Mouse (Mus musculus): ENCODE results near the gene Rbfox3. TPM values are rescaled to one million over a fixed set of nuclear protein-coding genes. Genes with fewer than 3 reads are reported as not detected.

Gene Rbfox3
- total RNA-seq, 4 experiments from 2014 or later = 0.20 TPM; not detected in 3

DNA sequence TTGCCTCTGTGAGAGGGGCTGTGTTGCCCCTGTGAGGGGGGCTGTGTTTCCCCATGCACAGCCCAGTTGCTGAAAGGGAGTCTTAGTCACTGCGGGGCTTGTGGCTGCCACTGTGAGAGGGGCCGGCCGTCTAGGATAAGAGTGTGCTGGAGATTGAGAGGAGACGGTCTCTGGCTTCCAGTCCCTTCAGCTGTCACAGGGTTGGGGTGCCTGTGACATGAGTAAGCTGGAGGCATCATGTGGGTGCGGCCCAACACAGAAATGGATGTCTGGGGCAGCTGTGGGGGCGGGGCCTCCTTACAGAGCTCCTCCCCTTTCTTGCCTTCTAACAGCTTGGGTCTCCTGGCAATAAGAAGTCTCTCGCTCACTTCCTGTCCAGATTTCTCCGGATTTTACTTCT is 182.0 kb downstream of the Rbfox3 start:
- DNase-seq (ENCODE audit: low spot score in 2 of 2) = no peak

DNA sequence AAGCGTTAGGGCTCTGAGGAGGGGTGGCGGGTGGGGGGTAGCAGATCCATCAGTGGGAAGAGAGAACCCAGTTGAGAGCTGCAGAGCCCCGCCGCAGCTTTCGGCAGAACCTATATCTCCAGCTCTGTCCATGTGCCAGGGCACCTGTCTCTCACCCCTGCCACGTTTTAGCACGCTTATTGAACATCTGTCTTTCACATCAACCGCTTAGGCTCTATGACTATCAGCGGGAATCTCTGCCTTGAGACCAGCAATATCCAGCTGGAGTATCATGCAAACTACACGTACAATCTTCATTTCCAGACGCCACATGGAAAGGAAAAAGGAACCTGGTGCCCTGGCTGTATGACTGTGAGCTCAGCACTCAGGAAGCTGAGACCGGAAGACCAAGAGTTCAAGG is 182.6 kb downstream of the Rbfox3 start:
- DNase-seq (ENCODE audit: low spot score in 2 of 2) = no peak

GRCm38 (mm10) chr11:118728083-118728551 is 183.3 kb downstream of the Rbfox3 start:
- no peak for DNase-seq (ENCODE audit: low spot score in 2 of 2)

DNA sequence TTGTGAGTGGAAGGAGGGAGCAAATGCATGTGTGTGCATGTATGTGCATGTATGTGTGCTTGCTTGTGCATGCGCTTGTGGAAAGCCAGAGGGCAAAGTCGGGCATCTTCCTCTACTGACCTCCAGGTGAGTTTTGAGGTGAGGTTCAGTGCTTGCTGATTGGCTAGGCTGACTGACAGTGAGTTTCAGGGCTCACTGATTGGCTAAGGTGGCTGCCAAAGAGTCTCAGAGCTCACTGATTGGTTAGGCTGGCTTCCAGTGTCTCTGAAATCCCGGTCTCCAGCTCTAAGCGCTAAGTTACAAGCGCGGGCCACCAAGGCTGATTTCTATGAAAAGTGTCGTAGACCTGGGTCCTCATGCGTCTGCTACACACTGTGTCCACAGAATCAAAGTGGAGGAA is 185.0 kb downstream of the Rbfox3 start:
- no peak for DNase-seq (ENCODE audit: low spot score in 2 of 2)

- DNase-seq (ENCODE audit: low spot score in 2 of 2) = no peak
Observed at GRCm38 (mm10) chr11:118724423-118724822, 187.0 kb downstream of the Rbfox3 start.

DNA sequence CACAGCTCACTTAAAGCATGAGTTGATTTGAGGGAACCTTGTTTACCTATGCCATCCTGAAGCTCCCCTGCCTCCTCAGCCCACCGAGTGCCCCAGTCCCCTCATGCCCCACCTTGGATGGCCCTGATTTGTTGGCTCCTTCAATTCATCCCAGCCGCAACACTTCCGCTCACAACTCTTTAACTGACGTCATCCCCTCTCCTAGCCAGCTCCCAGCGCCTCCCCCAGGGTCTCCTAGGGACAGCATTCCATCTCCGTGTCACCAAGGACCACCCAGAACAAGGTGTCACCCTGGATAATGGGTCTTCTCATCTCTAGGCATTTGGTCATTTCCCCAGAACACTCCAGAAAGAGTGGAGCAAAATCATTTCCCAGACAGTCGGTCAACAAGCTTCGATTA is 188.2 kb downstream of the Rbfox3 start:
- no peak for DNase-seq (ENCODE audit: low spot score in 2 of 2)

- DNase-seq (ENCODE audit: low spot score in 2 of 2) = no peak
Observed at GRCm38 (mm10) chr11:118721898-118722297, 189.5 kb downstream of the Rbfox3 start.

- no peak for DNase-seq (ENCODE audit: low spot score in 2 of 2)
Observed at GRCm38 (mm10) chr11:118714601-118715524, 196.5 kb downstream of the Rbfox3 start.

GRCm38 (mm10) chr11:118712761-118713160 is 198.6 kb downstream of the Rbfox3 start:
- no peak for DNase-seq (ENCODE audit: low spot score in 2 of 2)

DNA sequence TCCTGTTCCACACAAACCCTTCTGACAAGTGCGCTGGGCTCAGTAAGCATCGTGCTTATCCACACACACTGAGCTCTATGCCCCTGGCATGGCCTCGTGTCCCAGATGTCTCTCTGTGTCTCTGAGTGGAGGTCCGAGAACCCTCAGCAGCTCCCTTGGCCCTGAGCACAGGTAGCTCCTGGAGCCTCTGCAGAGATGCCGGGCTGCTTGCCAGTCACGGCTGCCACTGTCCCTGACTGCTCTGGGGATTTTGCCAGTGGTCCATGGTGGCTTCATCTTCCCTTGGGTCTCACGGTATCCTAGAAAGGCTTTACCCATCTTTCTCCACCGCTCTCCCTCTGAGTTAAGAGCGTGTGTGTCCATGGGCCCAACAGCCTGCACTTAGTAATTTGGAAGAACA is 199.3 kb downstream of the Rbfox3 start:
- DNase-seq (ENCODE audit: low spot score in 2 of 2) = no peak

DNA sequence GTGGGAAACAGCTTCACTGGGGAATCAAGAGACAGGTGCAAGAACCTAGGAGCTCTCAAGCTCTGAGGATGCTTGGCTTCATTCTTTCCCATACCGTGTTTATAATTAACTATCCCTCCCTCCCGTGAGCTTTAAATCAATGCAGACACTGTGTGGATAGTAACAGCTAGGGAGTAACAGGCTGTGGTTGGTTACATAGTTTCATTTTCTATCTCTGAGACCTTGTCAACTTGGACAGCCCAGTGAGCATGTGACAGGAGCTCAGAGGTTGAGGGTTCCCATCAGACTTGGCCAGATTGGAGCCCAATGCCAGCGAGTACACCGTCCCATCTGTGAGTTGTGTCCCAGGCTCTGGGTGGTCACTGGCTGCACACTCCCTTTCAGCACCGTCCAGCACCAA is 201.4 kb downstream of the Rbfox3 start:
- DNase-seq (ENCODE audit: low spot score in 2 of 2) = no peak

DNA sequence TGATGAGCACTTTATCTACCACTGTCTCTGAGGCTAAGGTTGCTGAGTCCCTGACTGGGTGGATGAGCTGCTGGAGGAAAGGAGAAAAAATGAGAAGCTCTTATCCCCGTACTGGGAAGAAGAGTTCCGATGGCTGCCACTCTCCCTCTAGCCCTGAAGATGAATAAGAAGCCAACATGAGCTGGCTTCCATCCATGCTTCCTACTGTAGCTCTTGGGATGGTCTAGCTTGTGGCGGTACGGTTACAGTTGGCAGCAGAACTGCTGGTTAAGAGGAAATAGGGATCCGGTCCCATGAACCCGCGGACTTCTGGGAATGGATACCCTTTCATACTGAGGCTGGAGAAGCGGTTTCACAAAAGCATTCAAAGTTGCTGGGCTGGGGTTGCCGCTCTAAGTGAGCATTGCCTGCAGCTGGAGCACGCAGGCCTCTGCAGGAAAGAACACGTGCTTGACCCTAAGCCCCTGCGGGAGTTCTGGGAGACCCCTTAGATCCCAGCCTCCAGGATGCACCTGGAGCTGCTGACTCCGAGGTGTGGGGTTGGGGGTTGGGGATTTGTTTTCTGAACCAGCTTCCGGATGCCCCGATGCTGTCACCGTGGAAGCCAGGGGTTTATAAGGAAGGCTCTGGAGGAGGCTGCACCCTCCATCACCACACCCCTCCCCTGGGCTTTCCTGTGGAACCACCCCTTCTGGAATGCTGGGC is 215.0 kb downstream of the Rbfox3 start:
- DNase-seq (ENCODE audit: low spot score in 2 of 2) = no peak

DNA sequence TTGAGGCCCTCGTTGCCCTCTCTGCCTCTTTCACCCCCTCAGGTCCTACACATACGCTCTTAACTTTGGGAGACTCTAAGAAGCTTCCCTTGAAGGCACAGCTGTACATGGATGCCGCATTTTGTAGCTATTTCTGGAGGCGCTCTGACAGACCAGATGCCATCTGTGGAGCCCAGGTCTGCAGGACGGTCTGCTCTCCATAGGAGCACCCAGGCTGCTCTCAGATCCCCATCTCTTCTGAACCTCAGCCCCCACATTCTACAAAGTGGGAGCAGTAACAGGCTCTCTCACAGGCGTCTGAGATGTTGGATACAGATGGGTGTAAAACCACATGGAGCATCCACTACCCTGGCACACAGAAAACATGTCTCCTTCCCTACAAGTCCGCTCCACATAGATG is 218.1 kb downstream of the Rbfox3 start:
- DNase-seq (ENCODE audit: low spot score in 2 of 2) = no peak

GRCm38 (mm10) chr11:118690262-118690661 is 221.1 kb downstream of the Rbfox3 start:
- DNase-seq (ENCODE audit: low spot score in 2 of 2) = no peak

- DNase-seq (ENCODE audit: low spot score in 2 of 2) = no peak
Observed at GRCm38 (mm10) chr11:118685397-118685796, 226.0 kb downstream of the Rbfox3 start.

GRCm38 (mm10) chr11:118684665-118685064 is 226.7 kb downstream of the Rbfox3 start:
- no peak for DNase-seq (ENCODE audit: low spot score in 2 of 2)

- DNase-seq (ENCODE audit: low spot score in 2 of 2) = no peak
Observed at GRCm38 (mm10) chr11:118680699-118681098, 230.7 kb downstream of the Rbfox3 start.

- DNase-seq (ENCODE audit: low spot score in 2 of 2) = no peak
Observed at GRCm38 (mm10) chr11:118679736-118680410, 231.5 kb downstream of the Rbfox3 start.

DNA sequence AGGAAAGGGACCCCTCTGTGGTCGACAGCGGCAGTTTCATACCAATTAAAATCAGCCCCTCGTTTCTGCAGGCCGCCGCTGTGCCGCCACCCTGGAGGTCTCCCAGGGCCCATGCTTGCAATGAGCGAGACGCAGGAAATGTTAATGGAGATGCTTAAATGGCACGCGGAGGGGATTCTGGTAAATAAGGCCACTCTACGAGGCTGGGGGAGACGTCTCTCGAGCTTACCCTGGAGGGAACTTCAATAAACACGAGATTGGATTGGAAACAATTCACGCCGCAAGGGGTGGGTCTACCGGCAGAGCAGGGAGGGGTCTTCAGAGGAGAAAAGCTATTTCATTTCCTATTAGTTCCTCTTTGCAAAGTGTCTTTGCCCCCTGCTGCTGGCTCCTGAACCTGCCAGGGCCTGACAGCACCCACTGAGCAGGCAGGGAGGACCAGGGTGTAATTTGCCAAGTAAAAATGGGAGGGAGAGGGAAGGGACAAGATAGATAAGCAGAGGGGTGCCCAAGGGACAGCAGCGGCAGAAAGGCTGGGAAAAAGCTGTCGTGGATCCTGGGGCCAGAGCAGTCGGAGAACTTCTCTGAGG is 232.8 kb downstream of the Rbfox3 start:
- no peak for DNase-seq (ENCODE audit: low spot score in 2 of 2)

DNA sequence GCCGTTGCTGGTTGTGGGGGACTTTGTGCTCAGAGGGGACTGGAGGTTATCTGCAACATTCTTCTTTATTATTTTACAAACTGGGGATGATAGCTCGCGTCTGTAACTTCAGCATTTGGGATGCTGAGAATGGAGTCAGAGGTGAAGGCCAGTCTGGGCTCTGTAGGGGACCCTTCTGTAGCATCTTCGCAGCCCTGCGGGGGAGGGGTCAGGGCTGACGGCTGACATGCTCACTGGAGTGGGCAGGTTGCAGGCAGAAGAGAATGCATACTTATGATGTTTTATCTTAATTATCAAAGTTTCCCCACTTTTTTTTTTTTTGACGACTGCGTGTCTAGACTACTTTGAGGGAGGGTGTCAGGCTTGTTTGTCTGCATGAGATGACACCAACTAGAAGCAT is 234.1 kb downstream of the Rbfox3 start:
- DNase-seq (ENCODE audit: low spot score in 2 of 2) = no peak

- no peak for DNase-seq (ENCODE audit: low spot score in 2 of 2)
Observed at GRCm38 (mm10) chr11:118676364-118676763, 235.0 kb downstream of the Rbfox3 start.

- no peak for DNase-seq (ENCODE audit: low spot score in 2 of 2)
Observed at GRCm38 (mm10) chr11:118671958-118672357, 239.4 kb downstream of the Rbfox3 start.

All from gastrocnemius, adult 8-10 months (tissue).